Mouse (Mus musculus) hindbrain, embryonic 11.5 days (tissue): ENCODE data around the gene Clec4a2. TPM values are rescaled to one million over a fixed set of nuclear protein-coding genes. Genes with fewer than 3 reads are reported as not detected.
"Not testable (repeated sequence)": the region's sequence is repeated elsewhere in the genome, so short reads cannot be mapped to it uniquely, and the experiment has no call there.

Experiments used
- ATAC-seq: fragments of 200-750 bp; cut with Nextera tagmentation; 2 replicates; pipeline ENCODE4 v1.8.0; 2017; ENCODE audit warnings: mild to moderate bottlenecking, moderate TSS enrichment, moderate library complexity; ENCODE audit not compliant: low FRiP score
- DNase-seq: peaks from one replicate; pipeline ENCODE4 v3.0.0-alpha.2; 2015; ENCODE audit warnings: low spot score
- H3K27ac ChIP-seq: fragments of 300-500 bp; sonication (generic); 2 replicates; pipeline ENCODE4 v1.5.1; 2014; ENCODE audit warnings: mild to moderate bottlenecking, low read depth, low read length
- H3K27me3 ChIP-seq: fragments of 300-500 bp; sonication (generic); 2 replicates; pipeline ENCODE4 v1.6.1; 2014; ENCODE audit warnings: mild to moderate bottlenecking, low read length, moderate library complexity, mixed read lengths; ENCODE audit not compliant: control insufficient read depth, insufficient read depth
- H3K36me3 ChIP-seq: fragments of 300-500 bp; sonication (generic); 2 replicates; pipeline ENCODE4 v1.6.1; 2014; ENCODE audit warnings: mild to moderate bottlenecking, low read length, moderate library complexity, mixed read lengths; ENCODE audit not compliant: control insufficient read depth, insufficient read depth
- H3K4me1 ChIP-seq: fragments of 300-500 bp; sonication (generic); replicated peaks from 2 replicates; pipeline ENCODE4 v1.6.1; 2014; ENCODE audit warnings: low read length, mixed read lengths; ENCODE audit not compliant: control insufficient read depth, insufficient read depth
- H3K4me2 ChIP-seq: fragments of 300-500 bp; sonication (generic); replicated peaks from 2 replicates; pipeline ENCODE4 v1.6.1; 2014; ENCODE audit warnings: mild to moderate bottlenecking, low read depth, low read length
- H3K4me3 ChIP-seq: fragments of 300-500 bp; sonication (generic); 2 replicates; pipeline ENCODE4 v1.5.1; 2014; ENCODE audit warnings: low read depth, low read length
- H3K9ac ChIP-seq: fragments of 300-500 bp; sonication (generic); 2 replicates; pipeline ENCODE4 v1.6.1; 2014; ENCODE audit warnings: low read depth, low read length
- H3K9me3 ChIP-seq: fragments of 300-500 bp; sonication (generic); 2 replicates; pipeline ENCODE4 v1.6.1; 2016; ENCODE audit warnings: low read length; ENCODE audit not compliant: control insufficient read depth
- WGBS: fragments of 180-500 bp; shearing (Covaris S2); extraction: QIAGEN DNeasy Blood & Tissue Kit; methylation state at CpG from one replicate; pipeline ENCODE4 v1.1.7; 2014; 5-methylcytosine and 5-hydroxymethylcytosine counted together
- polyA plus RNA-seq: library from polyadenylated mRNA; unstranded; fragments of >200 nt; fragmentation: Nextera tagmentation; extraction: Ambion mirVana; gene quantifications from 2 replicates; pipeline ENCODE4 v1.2.1, GENCODE M21; 2014

Clec4a2 gene
- polyA plus RNA-seq, 1 experiment from 2014 or later: 1.5 TPM

DNA sequence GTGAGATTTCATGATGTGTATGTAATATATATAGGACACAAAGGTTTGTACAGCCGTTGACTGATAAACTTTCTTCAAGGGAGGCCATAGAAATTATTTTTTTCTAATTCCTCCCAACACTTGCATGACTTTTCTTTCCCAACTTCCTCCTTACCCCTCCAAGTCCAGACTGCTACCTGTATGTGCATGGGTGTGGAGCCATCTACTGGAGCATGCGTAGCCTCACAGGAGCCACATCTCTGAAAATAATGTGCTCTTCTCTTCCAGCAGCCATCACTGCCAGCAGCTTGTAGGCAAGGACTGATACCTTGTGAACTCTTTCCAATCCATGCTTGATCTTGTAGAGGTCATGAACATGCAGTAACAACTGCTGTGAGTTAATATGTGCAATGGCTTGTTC, 78.6 kb downstream of the Clec4a2 start:
- not testable (repeated sequence) for H3K36me3 ChIP-seq, H3K27me3 ChIP-seq, H3K9ac ChIP-seq, H3K4me2 ChIP-seq, DNase-seq, H3K4me1 ChIP-seq, H3K9me3 ChIP-seq, ATAC-seq, H3K4me3 ChIP-seq, H3K27ac ChIP-seq
- 84% methylated on average over 2 of the region's 2 CpGs for WGBS

Other genes with a start within 250 kb of the Clec4a2 start
- 78.4 and 82.3 TPM in 2 replicates for gene Necap1, start 232.0 kb upstream of the Clec4a2 start, polyA plus RNA-seq
- 1.7 and 2.0 TPM in 2 replicates for gene Clec4a1, start 184.6 kb upstream of the Clec4a2 start, polyA plus RNA-seq
- gene Clec4a3, start 153.9 kb upstream of the Clec4a2 start, polyA plus RNA-seq: 0.63 and 0.81 TPM in 2 replicates
- not detected in 2 replicates for gene Clec4a4, start 116.1 kb upstream of the Clec4a2 start, polyA plus RNA-seq
- not detected in 2 replicates for gene Clec4b1, start 56.5 kb upstream of the Clec4a2 start, polyA plus RNA-seq
- gene Clec4b2, start 66.5 kb downstream of the Clec4a2 start, polyA plus RNA-seq: not detected in 2 replicates
- gene Clec4n, start 123.4 kb downstream of the Clec4a2 start, polyA plus RNA-seq: 0.20 and 1.0 TPM in 2 replicates
- not detected in 2 replicates for gene Clec4d, start 155.7 kb downstream of the Clec4a2 start, polyA plus RNA-seq
- not detected in 2 replicates for gene Clec4e, start 183.4 kb downstream of the Clec4a2 start, polyA plus RNA-seq
- not detected in 2 replicates for gene Vmn2r19, start 201.9 kb downstream of the Clec4a2 start, polyA plus RNA-seq